Mouse (Mus musculus) spleen, postnatal 36 days (tissue): Measurements from ENCODE around the gene Slx1b.
"Not testable (repeated sequence)": the region's sequence is repeated elsewhere in the genome, so short reads cannot be mapped to it uniquely, and the experiment has no call there.

ENCODE experiments used
- DNase-seq, 2 experiments: peaks; one replicate each; pipeline ENCODE4 v3.0.0; 2022; ENCODE audit warnings: low spot score in 2 of 2, mixed read lengths in 1 of 2

Slx1b gene

DNA sequence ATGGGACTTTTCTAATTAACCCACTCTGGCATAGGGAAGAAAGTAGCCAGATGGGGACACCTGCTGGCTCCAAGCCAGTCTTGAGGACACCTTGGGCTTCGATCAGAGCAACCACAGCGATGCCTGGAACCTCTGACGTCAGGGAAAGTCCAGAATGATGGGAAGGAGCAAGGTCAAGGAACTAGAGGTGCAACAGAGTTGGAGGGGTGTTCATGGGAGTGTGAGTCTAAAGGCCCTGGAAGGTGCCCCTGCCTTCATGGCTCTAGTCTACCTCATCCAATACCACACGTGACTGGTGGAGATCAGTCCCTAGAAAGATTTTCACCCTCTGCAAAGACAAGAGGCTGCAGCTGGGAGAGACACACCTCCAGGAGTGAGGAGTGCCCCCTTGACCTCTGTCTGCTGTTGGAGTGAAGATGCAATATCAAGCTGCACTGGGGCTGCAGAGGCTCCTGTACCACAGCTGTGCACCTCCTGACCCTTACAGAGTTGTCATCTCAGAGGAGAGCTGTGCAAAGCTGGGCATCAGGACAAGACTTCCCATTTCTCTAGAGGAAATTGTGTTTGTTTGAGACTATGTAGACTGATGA, 18.9 kb downstream of the Slx1b start:
- DNase-seq: no peak

DNA sequence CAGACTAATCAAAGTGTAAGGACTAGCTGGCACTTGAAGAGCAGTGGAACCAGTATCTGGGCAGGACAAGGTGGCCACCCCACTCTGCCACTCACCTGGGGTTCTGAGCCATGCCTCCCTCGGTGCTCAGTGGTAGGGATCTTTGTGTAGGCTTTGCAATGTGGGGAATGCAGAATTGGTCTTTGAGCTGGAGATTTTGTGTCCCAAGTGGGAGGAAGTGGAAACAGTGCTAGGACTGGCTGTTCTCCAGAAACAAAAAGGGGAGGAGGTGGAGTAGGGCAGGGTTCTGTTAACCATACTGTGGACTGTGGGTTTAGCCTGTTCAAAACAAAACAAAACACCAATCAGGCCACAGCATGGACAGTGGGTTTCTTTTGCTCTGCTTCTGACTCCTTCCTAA, 19.4 kb downstream of the Slx1b start, which contains the start of gene Sult1a1:
Gene Sult1a1 (minus strand): TSS at position 226 of the 400 bp plus-strand sequence.
- DNase-seq: no peak

DNA sequence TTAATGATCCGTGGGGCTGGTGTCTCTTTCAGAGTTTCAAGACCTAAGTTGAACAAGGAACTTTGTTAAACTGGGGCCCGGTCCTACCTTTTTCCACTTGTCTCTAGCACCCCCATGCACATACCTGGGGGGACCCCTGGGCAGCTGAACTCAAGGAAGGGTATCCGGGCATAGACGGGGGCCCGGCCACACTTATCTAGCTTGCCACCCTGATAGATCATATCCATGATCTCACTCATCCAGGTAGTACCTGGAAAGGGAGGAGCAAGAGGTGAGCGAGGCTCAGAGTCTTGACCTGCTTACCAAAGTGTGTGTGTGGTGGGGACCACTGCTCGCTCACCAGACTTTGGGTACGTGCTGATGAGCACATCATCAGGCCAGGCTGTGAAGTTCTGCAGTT, 20.5 kb downstream of the Slx1b start:
- no peak for DNase-seq

DNA sequence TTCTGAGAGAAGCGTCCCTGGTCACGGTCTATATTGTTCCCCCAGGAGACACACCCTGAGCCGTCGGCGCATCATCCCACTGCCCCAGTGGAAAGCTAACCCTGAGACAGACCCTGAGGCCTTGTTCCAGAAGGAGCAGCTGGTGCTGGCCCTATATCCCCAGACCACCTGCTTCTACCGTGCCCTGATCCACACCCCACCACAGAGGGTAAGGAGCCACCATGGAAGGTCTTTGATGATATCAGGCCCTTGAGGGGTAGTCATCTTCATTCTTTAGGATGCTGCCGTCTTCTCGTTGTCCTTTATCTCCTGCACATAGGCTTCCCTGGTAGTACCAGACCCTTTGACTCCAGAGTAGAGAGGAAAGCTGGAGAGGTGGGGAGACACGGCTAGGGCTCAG, 23.5 kb downstream of the Slx1b start:
- no peak for DNase-seq

DNA sequence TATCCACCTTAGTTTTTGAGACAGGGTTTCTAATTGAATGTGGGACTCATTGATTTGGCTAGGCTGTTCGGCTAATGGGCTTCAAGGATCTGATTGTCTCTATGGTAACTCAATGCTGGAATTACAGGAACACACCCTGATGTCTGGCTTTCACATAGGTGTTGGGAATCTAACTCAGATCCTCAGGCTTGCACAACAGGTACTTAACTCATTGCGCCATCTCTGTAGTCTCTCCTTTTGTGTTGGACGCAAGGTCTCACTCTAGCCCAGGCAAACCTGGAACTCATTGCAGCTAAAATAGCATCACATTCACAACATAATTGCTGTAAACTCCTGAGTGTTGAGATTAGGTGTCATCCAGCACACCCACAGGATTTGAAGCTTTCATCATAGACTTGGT, 25.4 kb downstream of the Slx1b start:
- no peak for DNase-seq

DNA sequence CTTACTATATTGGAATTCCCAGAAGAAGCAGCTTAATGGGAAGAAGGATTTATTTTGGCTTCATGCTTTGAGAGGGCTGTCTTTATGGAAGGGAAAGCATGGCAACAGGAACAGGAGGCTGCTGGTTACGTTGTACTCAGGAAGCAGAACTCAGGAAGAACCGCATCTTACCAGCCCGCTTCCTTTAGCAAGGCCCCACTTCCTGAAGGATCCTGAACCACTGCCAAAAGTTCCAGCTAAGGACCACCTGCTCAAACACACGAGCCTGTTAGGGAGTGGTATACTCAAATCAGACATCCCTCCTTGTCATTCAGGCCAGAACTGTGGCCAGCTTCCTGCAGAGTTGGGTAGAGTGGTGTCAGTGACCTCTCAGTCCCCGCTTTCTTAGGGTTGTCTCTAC, 27.1 kb downstream of the Slx1b start:
- no peak for DNase-seq

DNA sequence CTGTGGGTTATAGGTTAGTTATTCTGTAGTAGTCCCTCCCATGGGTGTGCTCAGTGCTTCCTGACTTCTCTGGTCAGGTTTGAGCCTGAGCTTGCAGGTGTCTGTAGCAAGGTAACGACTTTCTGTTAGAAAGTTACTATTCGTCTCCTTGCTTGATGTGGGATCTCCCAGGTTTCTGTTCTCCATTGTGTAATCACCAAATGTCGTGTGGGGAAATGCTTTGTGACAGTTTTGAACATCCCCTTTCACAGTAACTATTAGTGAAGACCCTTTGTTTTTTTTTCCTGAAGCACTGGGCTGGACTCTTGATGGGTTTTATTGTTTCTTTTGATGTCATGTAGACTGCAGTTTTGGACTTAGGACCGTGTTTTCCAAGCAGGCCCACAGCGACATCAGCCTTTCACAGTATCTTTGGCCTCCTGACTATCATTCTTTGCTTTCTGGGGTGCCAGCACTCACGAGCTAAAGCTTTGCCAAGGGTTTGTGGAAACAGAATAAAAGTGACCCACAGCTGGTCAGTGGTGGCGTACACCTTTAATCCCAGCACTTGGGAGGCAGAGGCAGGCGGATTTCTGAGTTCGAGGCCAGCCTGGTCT, 28.0 kb downstream of the Slx1b start:
- DNase-seq: no peak

DNA sequence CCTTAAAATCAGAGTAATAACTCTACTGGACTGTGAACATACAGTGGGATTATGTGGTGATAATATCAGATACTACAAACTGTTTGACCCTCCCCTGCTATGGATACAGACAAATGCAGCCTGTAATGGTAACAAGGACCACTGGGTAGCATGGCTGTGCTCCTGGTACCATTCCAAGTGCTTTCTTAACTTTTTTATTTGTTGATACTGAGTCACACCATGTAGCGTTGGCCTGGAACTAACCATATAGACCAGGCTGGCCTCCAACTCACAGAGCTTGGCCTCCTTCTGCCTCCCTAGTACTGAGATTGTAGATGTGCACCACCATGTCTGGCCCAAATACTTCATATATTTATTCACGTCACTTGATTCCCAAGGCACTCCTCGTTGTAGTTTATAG, 30.3 kb downstream of the Slx1b start:
- DNase-seq: no peak

DNA sequence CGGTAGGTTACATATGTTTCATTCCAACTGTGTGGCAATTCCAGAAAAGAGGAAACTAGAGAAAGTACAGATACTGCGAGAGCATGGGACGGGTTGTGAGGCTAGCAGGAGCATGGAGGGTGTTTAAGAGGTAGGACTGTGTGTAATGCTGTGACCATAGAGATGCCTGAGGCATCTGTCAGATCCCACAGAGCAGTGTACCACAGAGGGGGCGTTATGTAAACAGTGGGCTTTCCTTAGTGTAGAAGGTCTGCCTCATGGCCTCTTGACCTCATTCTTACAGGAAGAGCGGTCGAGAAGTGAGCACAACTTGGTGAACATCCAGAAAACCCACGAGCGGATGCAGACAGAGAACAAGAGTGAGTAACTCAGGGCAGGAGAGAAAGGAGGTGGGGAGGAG, 31.9 kb downstream of the Slx1b start:
- DNase-seq: no peak

DNA sequence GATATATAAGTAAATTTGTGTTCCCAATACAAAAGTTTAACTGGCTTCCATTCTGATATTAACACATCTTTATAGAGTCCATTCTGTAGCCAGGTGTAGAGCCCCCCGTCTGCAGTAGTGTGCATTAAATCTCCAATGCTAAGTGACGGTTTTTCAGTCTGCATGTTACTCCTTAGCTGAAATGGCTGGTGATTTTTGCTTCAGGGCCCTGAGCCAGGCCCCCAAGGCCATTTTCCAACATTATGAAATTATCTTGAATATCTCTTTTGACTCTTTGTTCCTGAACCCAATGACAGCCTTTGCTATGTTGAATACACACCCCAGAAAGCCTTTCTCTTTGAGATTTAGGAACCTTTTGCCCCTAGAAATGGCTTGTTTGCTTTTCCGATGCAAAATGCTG, 35.8 kb downstream of the Slx1b start:
- no peak for DNase-seq

DNA sequence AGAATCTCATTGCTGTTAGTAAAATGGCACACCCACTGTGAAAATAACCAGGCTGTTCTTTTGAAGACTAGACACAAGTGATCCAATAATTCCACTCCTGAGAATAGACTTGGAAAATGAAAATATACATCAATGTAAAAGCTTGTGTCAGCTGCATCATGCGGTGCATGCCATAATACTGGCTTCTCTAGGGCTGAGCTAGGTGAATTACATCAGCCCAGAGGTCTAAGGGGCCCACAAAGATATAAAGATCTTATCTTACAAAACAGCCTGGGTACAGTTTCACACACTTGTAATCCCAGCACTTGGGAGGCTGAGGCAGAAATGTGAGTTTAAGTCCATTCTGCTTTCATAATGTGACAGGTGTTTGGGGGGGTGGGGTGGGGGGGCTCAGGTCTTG, 38.1 kb downstream of the Slx1b start:
- no peak for DNase-seq

DNA sequence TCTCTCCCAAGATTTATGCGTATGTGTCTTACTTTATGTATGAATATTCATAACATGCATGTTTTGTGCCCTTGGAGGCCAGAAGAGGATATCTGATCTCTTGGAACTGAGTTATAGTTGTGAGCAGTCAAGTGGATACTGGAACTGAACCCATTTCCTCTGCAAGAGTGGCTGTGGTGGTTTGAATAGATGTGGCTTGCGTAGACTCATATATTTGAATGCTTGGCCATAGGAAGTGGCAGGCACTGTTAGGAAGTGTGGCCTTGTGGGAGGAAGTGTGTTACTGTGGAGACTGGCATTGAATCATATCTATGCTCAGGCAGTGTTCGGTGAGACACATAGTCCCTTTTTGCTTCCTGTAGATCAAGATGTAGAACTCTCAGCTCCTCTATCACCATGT, 39.9 kb downstream of the Slx1b start:
- peak; percentile 58 to 64 for DNase-seq

DNA sequence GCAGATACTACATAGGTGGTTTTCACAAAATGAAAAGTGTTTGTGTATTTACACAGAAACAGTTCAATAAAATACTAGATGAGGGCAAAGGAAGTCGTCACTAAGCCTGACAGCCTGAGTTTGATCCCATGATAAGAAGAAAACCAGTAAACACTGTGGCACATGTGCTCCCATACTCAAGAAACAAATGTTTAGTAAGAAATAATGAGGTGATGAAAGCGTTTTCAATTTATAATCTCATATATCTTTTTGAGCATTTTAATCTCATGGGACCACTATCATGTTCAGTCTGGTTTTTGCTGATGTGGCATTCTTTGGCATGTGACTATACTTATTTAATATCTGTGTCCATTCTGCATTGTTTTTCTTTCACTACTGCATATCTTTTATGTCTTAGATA, 41.6 kb downstream of the Slx1b start:
- DNase-seq: no peak

DNA sequence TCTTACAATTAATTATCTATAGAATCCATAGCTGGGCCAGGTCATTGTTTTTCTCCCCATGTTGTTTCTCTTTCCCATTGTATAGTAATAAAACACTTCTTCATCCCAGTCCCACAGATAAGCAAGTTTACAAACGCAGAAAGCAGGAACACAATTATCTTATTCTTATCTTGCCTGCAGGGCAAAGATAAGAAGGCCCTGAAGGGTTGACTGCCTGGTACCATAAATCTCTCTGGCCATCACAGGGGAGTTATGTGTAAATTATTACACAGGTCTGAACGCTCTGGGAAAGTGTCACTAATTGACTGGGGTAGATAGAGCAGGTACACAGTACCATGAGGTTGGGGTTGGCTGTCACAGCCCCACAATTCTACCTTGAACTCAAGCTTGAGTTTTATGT, 44.7 kb downstream of the Slx1b start:
- no peak for DNase-seq

DNA sequence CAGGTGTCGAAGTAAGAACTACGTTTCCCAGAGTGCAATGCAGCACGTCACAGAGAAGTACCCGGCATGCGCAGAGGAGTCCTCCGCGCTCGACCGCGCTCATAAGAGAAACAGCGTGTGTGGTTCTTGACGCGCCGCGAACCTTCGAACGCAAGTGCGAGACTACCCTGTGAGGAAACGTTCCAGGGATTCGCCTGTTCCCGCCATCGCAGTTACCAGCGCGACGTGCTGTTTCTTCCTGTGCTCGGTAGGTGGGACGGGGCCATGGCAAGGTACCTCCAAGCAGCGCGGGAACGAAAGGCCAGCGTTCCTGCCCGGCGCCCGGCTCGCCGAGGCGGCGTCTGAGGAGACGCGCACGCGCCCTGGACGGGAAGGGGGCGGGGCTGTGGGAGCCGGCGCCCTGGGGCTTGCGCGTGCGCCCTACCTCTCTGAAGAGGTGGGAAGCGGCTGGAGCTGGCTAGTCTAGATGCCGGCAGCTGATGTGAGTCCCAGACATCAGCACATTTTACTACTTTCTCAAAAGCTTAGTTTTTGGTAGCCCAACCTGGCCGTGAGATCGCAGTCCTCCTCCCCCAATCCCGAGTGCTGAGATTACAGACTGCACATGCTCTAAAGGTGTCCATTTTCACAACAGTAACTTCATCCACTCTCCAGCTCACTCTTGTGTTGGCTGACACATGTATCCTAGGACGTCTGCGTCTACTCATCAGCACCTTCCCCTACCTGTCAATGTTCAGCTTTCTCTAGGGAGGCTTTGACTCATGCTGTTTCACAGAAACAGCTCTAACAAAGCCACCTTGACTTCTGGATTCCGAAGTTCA, 46.1 kb downstream of the Slx1b start, which contains the start of gene Sgf29:
Gene Sgf29 (plus strand): TSS at position 79 of the 821 bp plus-strand sequence.
- peak; percentile 91 to 92 for DNase-seq

DNA sequence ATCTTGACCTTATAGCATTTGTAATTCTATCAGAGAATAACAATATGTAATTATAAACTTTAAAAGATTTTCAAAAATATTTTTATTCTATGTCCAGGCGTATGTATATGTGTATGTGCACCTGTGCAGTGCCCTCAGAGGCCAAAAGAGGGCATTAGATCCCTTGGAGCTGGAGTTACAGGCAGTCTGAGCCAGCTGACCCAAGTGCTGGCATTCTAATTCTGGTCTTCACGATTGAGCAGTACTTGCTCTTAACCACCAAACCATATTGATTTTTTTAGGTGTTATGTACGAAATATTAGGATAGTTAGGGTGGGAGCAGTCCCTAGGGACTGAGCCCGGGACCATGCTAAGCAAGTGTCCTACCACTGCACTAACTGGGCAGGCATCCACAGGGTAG, 47.1 kb downstream of the Slx1b start:
- DNase-seq: no peak

DNA sequence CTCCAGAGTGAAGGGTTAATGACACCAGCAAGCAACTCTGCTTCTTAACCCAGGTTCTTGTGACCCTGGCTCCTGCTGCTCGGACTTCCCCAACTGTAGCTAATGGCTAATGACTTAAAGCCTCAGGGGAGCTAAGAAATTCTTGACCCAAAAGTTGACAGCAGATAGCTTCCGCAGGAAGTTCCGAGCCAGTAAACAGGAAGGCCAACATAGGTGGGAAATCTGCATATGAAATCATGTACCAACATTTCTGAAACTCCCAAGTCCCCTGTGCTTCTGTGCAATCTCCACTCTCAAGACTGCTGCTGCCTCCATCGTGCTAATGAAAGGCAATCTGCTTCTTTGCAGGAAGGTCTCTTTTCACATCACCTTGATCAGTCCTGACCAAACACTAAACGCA, 49.9 kb downstream of the Slx1b start:
- DNase-seq: no peak

DNA sequence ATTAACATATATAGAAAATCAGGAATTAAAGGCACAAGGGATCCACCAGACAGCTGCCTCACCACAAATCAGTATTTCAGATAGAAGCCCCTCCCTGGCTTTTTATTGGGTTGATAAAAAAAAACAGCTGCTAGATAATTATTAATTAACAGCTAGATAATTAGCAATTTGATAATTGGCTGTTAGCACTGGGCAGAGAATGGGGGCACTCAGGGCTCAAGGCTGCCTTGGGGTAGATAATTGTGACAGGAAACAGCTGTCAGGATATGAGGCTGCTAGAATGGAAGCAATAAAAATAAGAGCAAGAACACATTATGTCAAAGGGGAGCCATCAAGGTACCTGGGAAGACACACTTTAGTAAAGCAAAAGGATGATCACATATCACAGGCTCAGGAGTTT, 50.7 kb downstream of the Slx1b start:
- no peak for DNase-seq

DNA sequence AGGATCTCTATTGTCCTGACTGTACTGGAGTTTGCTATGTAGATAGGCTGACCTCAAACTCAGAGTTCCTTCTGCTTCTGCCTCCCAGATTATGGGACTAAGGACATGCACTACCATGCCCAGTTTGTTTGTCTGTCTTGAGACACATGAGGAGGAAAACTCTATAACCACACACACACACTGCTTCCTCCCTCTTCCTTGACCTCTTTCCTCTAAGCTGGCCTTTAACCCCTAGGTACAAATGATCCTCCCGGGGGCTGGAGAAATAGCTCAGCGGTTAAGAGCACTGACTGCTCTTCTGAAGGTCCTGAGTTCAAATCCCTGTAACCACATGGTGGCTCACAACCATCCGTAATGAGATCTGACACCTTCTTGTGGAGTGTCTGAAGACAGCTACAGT, 51.2 kb downstream of the Slx1b start:
- DNase-seq: no peak

DNA sequence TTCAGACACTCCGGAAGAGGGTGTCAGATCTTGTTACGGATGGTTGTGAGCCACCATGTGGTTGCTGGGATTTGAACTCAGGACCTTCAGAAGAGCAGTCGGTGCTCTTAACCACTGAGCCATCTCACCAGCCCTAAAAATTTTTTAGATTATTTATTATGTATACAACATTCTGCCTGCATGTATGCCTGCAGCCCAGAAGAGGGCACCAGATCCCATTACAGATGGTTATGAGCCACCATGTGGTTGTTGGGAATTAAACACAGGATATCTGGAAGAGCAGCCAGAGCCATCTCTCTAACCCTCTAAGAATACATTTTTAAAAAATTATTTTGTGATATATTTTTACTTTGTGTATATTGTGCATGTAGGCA, 52.4 kb downstream of the Slx1b start:
- DNase-seq: not testable (repeated sequence)

DNA sequence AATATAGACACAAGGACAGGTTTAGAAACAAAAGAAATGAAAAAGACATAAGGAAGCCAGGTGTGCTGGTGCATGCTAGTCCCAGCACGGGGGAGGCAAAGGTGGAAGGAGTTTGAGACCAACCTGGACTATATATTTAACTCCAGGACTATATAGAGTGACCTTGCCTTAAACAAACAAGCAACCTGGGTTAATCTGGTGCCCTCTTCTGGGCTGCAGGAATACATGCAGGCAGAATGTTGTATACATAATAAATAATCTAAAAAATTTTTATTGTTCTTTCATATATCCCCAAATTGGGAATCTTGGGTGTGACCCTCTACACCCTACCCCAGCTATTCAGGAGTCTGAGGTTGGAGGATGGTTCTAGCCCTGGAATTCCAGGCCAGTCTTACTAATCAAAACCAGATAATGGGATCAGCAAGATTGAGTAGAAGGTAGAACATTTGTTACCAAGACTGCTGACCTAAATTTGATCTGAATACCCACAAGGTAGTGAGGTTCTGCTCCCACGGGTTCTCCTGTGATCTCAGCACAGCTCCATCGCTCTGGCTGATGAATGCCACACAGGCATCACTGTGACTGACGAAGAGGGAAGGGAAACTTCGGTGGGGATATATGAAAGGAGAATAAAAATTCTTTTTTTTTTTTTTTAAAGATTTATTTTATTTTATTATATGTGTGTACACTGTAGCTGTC, 52.9 kb downstream of the Slx1b start:
- no peak for DNase-seq
